Mouse (Mus musculus) liver, embryonic 15.5 days (tissue): ENCODE results near the gene Slc38a3. TPM values are rescaled to one million over a fixed set of nuclear protein-coding genes. Genes with fewer than 3 reads are reported as not detected.

Experiments used
- ATAC-seq: fragments of 200-750 bp; cut with Nextera tagmentation; 2 replicates; pipeline ENCODE4 v1.8.0; 2017; ENCODE audit warnings: moderate number of reproducible peaks, mild to moderate bottlenecking, moderate library complexity; ENCODE audit not compliant: insufficient read depth
- H3K27ac ChIP-seq: fragments of 300-500 bp; sonication (generic); replicated peaks from 2 replicates; pipeline ENCODE4 v1.5.1; 2015; ENCODE audit warnings: mild to moderate bottlenecking, inconsistent platforms
- H3K27me3 ChIP-seq: fragments of 300-500 bp; sonication (generic); 2 replicates; pipeline ENCODE4 v1.6.1; 2015; ENCODE audit warnings: mild to moderate bottlenecking, inconsistent platforms
- H3K36me3 ChIP-seq: fragments of 300-500 bp; sonication (generic); replicated peaks from 2 replicates; pipeline ENCODE4 v1.6.1; 2015; ENCODE audit warnings: moderate library complexity, mild to moderate bottlenecking, inconsistent platforms
- H3K4me1 ChIP-seq: fragments of 300-500 bp; sonication (generic); replicated peaks from 2 replicates; pipeline ENCODE4 v1.6.1; 2015; ENCODE audit warnings: inconsistent platforms
- H3K4me2 ChIP-seq: fragments of 300-500 bp; sonication (generic); 2 replicates; pipeline ENCODE4 v1.6.1; 2015; ENCODE audit warnings: moderate library complexity, mild to moderate bottlenecking, inconsistent platforms
- H3K4me3 ChIP-seq: fragments of 300-500 bp; sonication (generic); replicated peaks from 2 replicates; pipeline ENCODE4 v1.5.1; 2015; ENCODE audit warnings: mild to moderate bottlenecking, inconsistent platforms
- H3K9ac ChIP-seq: fragments of 300-500 bp; sonication (generic); 2 replicates; pipeline ENCODE4 v1.6.1; 2015; ENCODE audit warnings: moderate library complexity, mild to moderate bottlenecking, inconsistent platforms
- H3K9me3 ChIP-seq: fragments of 300-500 bp; sonication (generic); replicated peaks from 2 replicates; pipeline ENCODE4 v1.6.1; 2016; ENCODE audit warnings: inconsistent platforms
- WGBS: fragments of 180-500 bp; shearing (Covaris S2); methylation state at CpG from one replicate; pipeline ENCODE4 v1.1.7; 2015; ENCODE audit warnings: mixed read lengths; ENCODE audit not compliant: insufficient replicate concordance; 5-methylcytosine and 5-hydroxymethylcytosine counted together
- polyA plus RNA-seq: library from polyadenylated mRNA; unstranded; fragments of >200 nt; fragmentation: Nextera tagmentation; extraction: Ambion mirVana; gene quantifications from 2 replicates; pipeline ENCODE4 v1.2.1, GENCODE M21; 2015

Slc38a3 gene
- polyA plus RNA-seq, 1 experiment from 2014 or later: 35.0 TPM

DNA sequence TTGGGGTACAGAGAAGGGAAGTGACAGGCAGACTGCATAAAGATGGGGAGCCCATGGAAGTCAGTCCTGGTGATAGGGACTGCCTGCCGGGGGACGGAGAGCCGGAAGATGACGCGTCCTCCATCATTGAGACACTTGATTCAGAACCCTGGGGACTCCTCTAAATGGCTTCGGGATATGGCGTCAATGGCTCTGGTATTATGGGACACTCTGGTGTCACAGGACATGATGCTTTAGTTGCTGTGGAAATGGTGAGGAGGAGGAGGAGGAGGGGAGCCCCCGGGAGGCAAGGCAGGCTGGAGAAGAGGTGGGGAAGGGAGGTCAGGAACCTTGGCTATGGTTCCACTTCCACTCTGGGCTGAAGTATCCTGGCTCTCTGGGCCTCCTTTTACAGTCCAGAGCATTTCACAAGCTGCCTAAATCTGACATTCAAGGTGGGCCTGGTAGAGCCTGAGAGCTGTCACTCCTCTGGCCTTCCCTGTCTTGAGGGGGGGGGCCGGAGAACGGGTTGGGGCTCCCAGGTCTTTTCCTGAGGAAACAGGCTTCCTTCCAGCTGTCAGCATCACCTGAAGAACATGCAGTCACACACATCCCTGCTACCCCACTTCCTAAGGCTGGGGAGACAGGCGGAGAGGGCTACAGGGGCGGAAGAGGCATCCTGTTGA, 26.2 kb upstream of the Slc38a3 start:
- 70% methylated on average over 12 of the region's 12 CpGs for WGBS
- no peaks in the 10 kb centered on the region; the same call in 1 of the 2 replicates for H3K4me1 ChIP-seq
- no peak for ATAC-seq
- no peak overlapping the region for H3K27ac ChIP-seq
- H3K36me3 ChIP-seq: no peaks in the 10 kb centered on the region
- no peak overlapping the region for H3K4me2 ChIP-seq
- H3K4me3 ChIP-seq: no peak overlapping the region
- H3K27me3 ChIP-seq: peaks cover 43% of the 10 kb centered on the region; the same call in 1 of the 2 replicates
- no peaks in the 10 kb centered on the region for H3K9me3 ChIP-seq
- H3K9ac ChIP-seq: no peak overlapping the region

- Histone ChIP-seq H3K36me3 (no peaks in the 10 kb centered on the region), H3K4me1 (no peaks in the 10 kb centered on the region), H3K27ac (no peak overlapping the region), H3K9me3 (no peaks in the 10 kb centered on the region), H3K9ac (no peak overlapping the region), H3K27me3 (peaks cover 41% of the 10 kb centered on the region), H3K4me3 (no peak overlapping the region), H3K4me2 (no peak overlapping the region)
- 59% methylated on average over 7 of the region's 7 CpGs for WGBS
- ATAC-seq: no peak
Measured at GRCm38 (mm10) chr9:107694627-107695026, 25.3 kb upstream of the Slc38a3 start.

- Histone ChIP-seq H3K4me3 (no peak overlapping the region), H3K9ac (no peak overlapping the region), H3K4me2 (no peak overlapping the region), H3K36me3 (no peaks in the 10 kb centered on the region), H3K9me3 (no peaks in the 10 kb centered on the region), H3K4me1 (no peaks in the 10 kb centered on the region), H3K27me3 (peaks cover 34% of the 10 kb centered on the region), H3K27ac (no peak overlapping the region)
- 54% methylated on average over 4 of the region's 4 CpGs for WGBS
- ATAC-seq: no peak
Measured at GRCm38 (mm10) chr9:107693433-107693987, 24.2 kb upstream of the Slc38a3 start.

- 43% methylated on average over 5 of the region's 5 CpGs for whole genome bisulfite sequencing
- no peak for ATAC-seq
- Histone ChIP-seq H3K27me3 (peaks cover 28% of the 10 kb centered on the region), H3K4me3 (no peak overlapping the region), H3K4me2 (no peak overlapping the region), H3K9ac (no peak overlapping the region), H3K9me3 (no peaks in the 10 kb centered on the region), H3K4me1 (no peaks in the 10 kb centered on the region), H3K36me3 (no peaks in the 10 kb centered on the region), H3K27ac (no peak overlapping the region)
Measured at GRCm38 (mm10) chr9:107692785-107693184, 23.5 kb upstream of the Slc38a3 start.

- no peak for ATAC-seq
- peaks cover 24% of the 10 kb centered on the region for H3K27me3 ChIP-seq
Measured at GRCm38 (mm10) chr9:107690391-107690790, 21.1 kb upstream of the Slc38a3 start.

DNA sequence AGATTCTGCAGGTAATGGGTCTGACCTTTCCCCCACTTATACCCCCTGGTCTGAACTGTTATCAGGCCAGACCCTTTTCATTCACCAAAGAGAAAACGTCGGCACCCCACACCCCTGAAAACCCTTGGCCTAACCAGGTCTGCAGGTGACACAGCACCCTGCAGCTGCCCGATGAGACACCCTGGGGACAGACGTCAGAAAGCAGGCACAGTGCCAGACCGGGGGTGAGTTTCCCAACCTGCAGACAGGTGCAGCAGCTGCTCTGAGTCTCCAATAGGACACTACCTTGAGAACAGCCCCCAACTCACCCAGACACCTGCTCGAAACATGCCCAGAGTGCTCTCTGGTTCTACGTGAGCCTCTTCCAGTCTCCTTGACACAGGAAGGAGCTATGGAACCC, 19.6 kb upstream of the Slc38a3 start:
- H3K27ac ChIP-seq: no peak overlapping the region
- no peaks in the 10 kb centered on the region for H3K36me3 ChIP-seq
- no peak for ATAC-seq
- H3K4me3 ChIP-seq: no peak overlapping the region
- no peaks in the 10 kb centered on the region for H3K9me3 ChIP-seq
- peaks cover 29% of the 10 kb centered on the region for H3K27me3 ChIP-seq
- no peak overlapping the region for H3K9ac ChIP-seq
- WGBS: 47% methylated on average over 7 of the region's 7 CpGs
- H3K4me1 ChIP-seq: no peaks in the 10 kb centered on the region
- H3K4me2 ChIP-seq: no peak overlapping the region

More at GRCm38 (mm10) chr9:107690391-107690790, 21.1 kb upstream of the Slc38a3 start:
- Histone ChIP-seq H3K9ac (no peak overlapping the region), H3K4me1 (no peaks in the 10 kb centered on the region), H3K9me3 (no peaks in the 10 kb centered on the region), H3K4me2 (no peak overlapping the region), H3K27ac (no peak overlapping the region), H3K4me3 (no peak overlapping the region), H3K36me3 (no peaks in the 10 kb centered on the region)
- 31% methylated on average over 8 of the region's 8 CpGs for WGBS

DNA sequence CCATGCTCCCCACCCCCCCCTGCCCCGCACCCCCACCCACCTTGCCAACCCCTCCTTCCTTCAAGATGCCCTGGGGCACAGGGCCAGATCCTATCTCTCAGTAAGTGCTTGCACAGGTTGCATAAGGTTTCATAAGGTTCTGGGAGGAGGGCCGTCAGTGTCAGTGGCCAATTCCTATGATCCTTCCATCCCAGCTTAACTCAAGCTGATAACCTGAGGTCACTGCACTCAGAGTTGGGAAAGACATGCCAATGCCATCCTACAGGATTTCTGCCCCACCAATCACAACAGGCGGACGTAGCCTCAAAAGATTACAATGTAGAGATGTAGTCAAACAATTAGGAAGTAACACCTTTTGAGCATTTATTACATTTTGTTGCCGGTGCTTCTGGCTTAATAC, 19.1 kb upstream of the Slc38a3 start:
- Histone ChIP-seq H3K9me3 (no peaks in the 10 kb centered on the region), H3K27me3 (peaks cover 31% of the 10 kb centered on the region)
- 66% methylated on average over 5 of the region's 5 CpGs for WGBS

DNA sequence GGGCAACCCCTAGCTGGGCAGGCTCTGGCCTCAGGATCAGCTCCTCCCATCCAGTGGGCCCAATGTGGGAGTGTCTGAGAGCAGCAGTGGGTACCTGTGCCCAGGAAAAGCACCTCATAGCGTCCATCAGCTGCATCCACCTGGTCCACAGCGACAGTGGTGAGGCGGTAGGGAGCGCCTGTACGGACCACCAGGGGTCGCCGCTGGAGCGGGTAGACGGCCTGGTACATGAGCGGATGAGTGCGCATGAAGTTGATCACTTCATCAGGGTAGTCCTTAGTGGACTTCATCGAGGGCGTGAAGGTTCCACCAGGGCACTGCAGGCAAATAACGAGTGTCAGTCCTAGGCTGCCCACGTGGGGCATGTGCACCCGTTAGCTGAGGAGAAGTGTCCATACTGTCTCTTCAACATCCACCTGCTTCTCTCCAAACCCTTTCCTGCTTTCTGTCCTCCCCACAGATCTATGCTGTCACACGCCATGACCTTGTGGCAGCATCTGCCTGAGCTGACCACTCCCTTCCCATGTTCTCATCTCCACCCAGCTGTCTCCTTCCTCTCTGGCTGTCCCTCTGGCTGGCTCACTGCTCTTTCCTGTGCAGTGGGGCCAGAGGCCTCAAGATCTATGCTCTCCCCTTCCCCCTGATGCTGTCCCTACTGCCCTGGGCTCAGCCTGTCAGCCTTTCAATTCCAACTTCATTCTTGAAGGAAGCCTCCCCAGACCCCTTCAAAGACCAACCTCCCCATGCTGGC, 16.1 kb upstream of the Slc38a3 start:
- no peak overlapping the region for H3K4me2 ChIP-seq
- peaks cover 39% of the 10 kb centered on the region for H3K27me3 ChIP-seq
- no peaks in the 10 kb centered on the region for H3K9me3 ChIP-seq
- 30% methylated on average over 17 of the region's 17 CpGs for WGBS
- no peak for ATAC-seq
- no peak overlapping the region for H3K9ac ChIP-seq
- no peak overlapping the region for H3K27ac ChIP-seq
- H3K36me3 ChIP-seq: no peaks in the 10 kb centered on the region
- H3K4me3 ChIP-seq: no peak overlapping the region
- no peaks in the 10 kb centered on the region for H3K4me1 ChIP-seq

More for the DNA sequence above, 19.1 kb upstream of the Slc38a3 start:
- Histone ChIP-seq H3K4me3 (no peak overlapping the region), H3K4me1 (no peaks in the 10 kb centered on the region), H3K36me3 (no peaks in the 10 kb centered on the region), H3K9ac (no peak overlapping the region), H3K4me2 (no peak overlapping the region), H3K27ac (no peak overlapping the region)
- ATAC-seq: no peak

DNA sequence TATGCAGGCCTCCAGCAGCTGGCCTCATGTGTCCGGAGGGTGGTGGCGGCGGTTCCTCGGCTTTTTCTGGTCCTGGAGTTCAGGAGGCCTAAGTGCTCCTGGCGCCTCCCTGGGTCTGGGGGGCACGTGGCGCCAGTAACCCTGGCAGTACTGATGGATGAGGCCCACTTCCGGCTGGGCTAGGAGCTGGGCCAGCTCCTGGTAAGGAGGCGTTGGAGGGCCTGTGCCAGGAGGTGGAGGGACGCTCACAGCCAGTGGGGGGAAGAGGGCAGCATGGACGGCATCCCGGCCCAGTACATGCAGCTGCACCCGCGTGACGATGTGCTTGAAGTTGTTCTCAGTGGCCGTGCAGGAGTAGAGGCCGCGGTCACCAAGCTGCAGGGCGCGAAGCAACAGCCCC, 13.1 kb upstream of the Slc38a3 start:
- Histone ChIP-seq H3K9me3 (no peaks in the 10 kb centered on the region), H3K4me1 (peaks cover 3% of the 10 kb centered on the region; the same call in 1 of the 2 replicates), H3K27me3 (peaks cover 52% of the 10 kb centered on the region), H3K4me3 (no peak overlapping the region), H3K9ac (no peak overlapping the region), H3K27ac (no peak overlapping the region), H3K4me2 (no peak overlapping the region), H3K36me3 (no peaks in the 10 kb centered on the region)
- no peak for ATAC-seq
- 78% methylated on average over 20 of the region's 20 CpGs for WGBS

- Histone ChIP-seq H3K27me3 (peaks cover 68% of the 10 kb centered on the region), H3K9ac (no peak within 1 kb of the TSS), H3K4me1 (peaks cover 20% of the 10 kb centered on the region), H3K4me2 (no peak within 1 kb of the TSS), H3K4me3 (no peak within 1 kb of the TSS), H3K9me3 (no peaks in the 10 kb centered on the region), H3K36me3 (no peaks in the 10 kb centered on the region), H3K27ac (no peak within 1 kb of the TSS)
- 36% methylated on average over 5 of the region's 5 CpGs for WGBS
- ATAC-seq: no peak
Measured at GRCm38 (mm10) chr9:107679501-107679900, 10.2 kb upstream of the Slc38a3 start, which contains the start of gene Gnat1. Gnat1 (minus strand) TSS chr9:107679712.

DNA sequence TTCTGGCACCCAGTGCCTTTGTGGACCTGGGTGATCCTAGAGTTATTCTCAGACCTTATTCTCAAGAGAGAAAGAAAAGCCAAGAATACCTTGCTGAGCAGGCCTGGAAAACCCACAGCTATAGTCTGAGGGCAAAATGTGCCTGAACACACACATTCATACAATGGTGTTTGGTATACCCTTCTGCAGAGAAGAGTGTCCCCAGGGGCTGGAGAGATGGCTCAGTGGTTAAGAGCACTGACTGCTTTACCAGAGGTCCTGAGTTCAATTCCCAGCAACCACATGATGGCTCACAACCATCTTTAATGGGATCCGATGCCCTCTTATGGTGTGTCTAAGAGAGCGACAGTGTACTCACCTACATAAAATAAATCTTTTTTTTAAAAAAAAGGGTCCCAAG, 9.5 kb upstream of the Slc38a3 start:
- Histone ChIP-seq H3K27me3 (peaks cover 71% of the 10 kb centered on the region), H3K27ac (no peak overlapping the region), H3K4me1 (peaks cover 25% of the 10 kb centered on the region), H3K4me2 (no peak overlapping the region), H3K9me3 (no peaks in the 10 kb centered on the region), H3K4me3 (no peak overlapping the region), H3K9ac (no peak overlapping the region), H3K36me3 (no peaks in the 10 kb centered on the region)
- ATAC-seq: no peak
- WGBS: 68% methylated on average over 2 of the region's 2 CpGs
